Mouse (Mus musculus): ENCODE results near the gene Olfr1058. TPM values are rescaled to one million over a fixed set of nuclear protein-coding genes. Genes with fewer than 3 reads are reported as not detected.
"Not testable (repeated sequence)": the region's sequence is repeated elsewhere in the genome, so short reads cannot be mapped to it uniquely, and the experiment has no call there.

Gene Olfr1058
- polyA plus RNA-seq, 2 experiments, result not detected

- no peak for TF ChIP-seq POLR2A (IDR thresholded peaks at IDR 0.05; ENCODE audit: borderline replicate concordance, extremely low read depth, insufficient read depth, insufficient read length)
- DNase-seq (ENCODE audit: low spot score) (no peak), ATAC-seq (ENCODE audit: low FRiP score, low read depth) (no peak)
- no peak within 1 kb of the TSS for H3K4me2 ChIP-seq (replicated peaks; ENCODE audit: low read depth, low read length, severe bottlenecking)
- no peaks in the 10 kb centered on the region for H3K36me3 ChIP-seq (ENCODE audit: control insufficient read depth, insufficient read depth, low read length)
- H3K4me3 ChIP-seq (replicated peaks; ENCODE audit: low read length), result no peak within 1 kb of the TSS
- no peak within 1 kb of the TSS for H3K9ac ChIP-seq (ENCODE audit: low read depth, low read length, severe bottlenecking)
- no peaks in the 10 kb centered on the region for H3K9me3 ChIP-seq (ENCODE audit: control insufficient read depth, low read length)
- no peaks in the 10 kb centered on the region for H3K4me1 ChIP-seq (ENCODE audit: control insufficient read depth, insufficient read depth, low read length)
- H3K27me3 ChIP-seq (ENCODE audit: control insufficient read depth, insufficient read depth, low read length), result no peaks in the 10 kb centered on the region
- no peak within 1 kb of the TSS for H3K27ac ChIP-seq (replicated peaks; ENCODE audit: low read depth, low read length)
Measured at GRCm38 (mm10) chr2:86362369-86362768, 26.0 kb downstream of the Olfr1058 start, which contains the start of gene Olfr1056. TSS of gene Olfr1056 (minus strand) at chr2:86362469.

GRCm38 (mm10) chr2:86351751-86352150 is 36.6 kb downstream of the Olfr1058 start:
- not testable (repeated sequence) for H3K4me2 ChIP-seq (replicated peaks; ENCODE audit: low read depth, low read length, severe bottlenecking); H3K4me1 ChIP-seq (ENCODE audit: control insufficient read depth, insufficient read depth, low read length); DNase-seq (ENCODE audit: low spot score); H3K36me3 ChIP-seq (ENCODE audit: control insufficient read depth, insufficient read depth, low read length); ATAC-seq (ENCODE audit: low FRiP score, low read depth); H3K27ac ChIP-seq (replicated peaks; ENCODE audit: low read depth, low read length); H3K4me3 ChIP-seq (replicated peaks; ENCODE audit: low read length); H3K9ac ChIP-seq (ENCODE audit: low read depth, low read length, severe bottlenecking); H3K9me3 ChIP-seq (ENCODE audit: control insufficient read depth, low read length); H3K27me3 ChIP-seq (ENCODE audit: control insufficient read depth, insufficient read depth, low read length)
- 90% methylated on average over 1 of the region's 1 CpGs for WGBS

- WGBS, result 82% methylated on average over 5 of the region's 5 CpGs
- no peak within 1 kb of the TSS for H3K4me3 ChIP-seq (replicated peaks; ENCODE audit: low read length)
- H3K4me2 ChIP-seq (replicated peaks; ENCODE audit: low read depth, low read length, severe bottlenecking), result no peak within 1 kb of the TSS
Measured at GRCm38 (mm10) chr2:86350184-86350583, 38.2 kb downstream of the Olfr1058 start, which contains the start of gene Olfr1055. TSS of gene Olfr1055 (minus strand) at chr2:86350284.

GRCm38 (mm10) chr2:86335333-86335732 is 53.0 kb downstream of the Olfr1058 start, which contains the start of gene Olfr1054:
TSS of gene Olfr1054 (minus strand) at chr2:86335433.
- Histone ChIP-seq H3K36me3 (ENCODE audit: control insufficient read depth, insufficient read depth, low read length) (no peaks in the 10 kb centered on the region), H3K27ac (replicated peaks; ENCODE audit: low read depth, low read length) (no peak within 1 kb of the TSS), H3K27me3 (ENCODE audit: control insufficient read depth, insufficient read depth, low read length) (no peaks in the 10 kb centered on the region), H3K4me3 (replicated peaks; ENCODE audit: low read length) (no peak within 1 kb of the TSS), H3K4me1 (ENCODE audit: control insufficient read depth, insufficient read depth, low read length) (no peaks in the 10 kb centered on the region), H3K9ac (ENCODE audit: low read depth, low read length, severe bottlenecking) (no peak within 1 kb of the TSS), H3K9me3 (ENCODE audit: control insufficient read depth, low read length) (no peaks in the 10 kb centered on the region), H3K4me2 (replicated peaks; ENCODE audit: low read depth, low read length, severe bottlenecking) (no peak within 1 kb of the TSS)
- DNase-seq (ENCODE audit: low spot score), result no peak
- ATAC-seq (ENCODE audit: low FRiP score, low read depth), result no peak
- TF ChIP-seq POLR2A (IDR thresholded peaks at IDR 0.05; ENCODE audit: borderline replicate concordance, extremely low read depth, insufficient read depth, insufficient read length), result no peak
- 84% methylated on average over 3 of the region's 3 CpGs for WGBS

More at GRCm38 (mm10) chr2:86350184-86350583, 38.2 kb downstream of the Olfr1058 start, which contains the start of gene Olfr1055:
- Histone ChIP-seq H3K9ac (ENCODE audit: low read depth, low read length, severe bottlenecking) (no peak within 1 kb of the TSS), H3K27me3 (ENCODE audit: control insufficient read depth, insufficient read depth, low read length) (no peaks in the 10 kb centered on the region), H3K27ac (replicated peaks; ENCODE audit: low read depth, low read length) (no peak within 1 kb of the TSS), H3K9me3 (ENCODE audit: control insufficient read depth, low read length) (no peaks in the 10 kb centered on the region), H3K36me3 (ENCODE audit: control insufficient read depth, insufficient read depth, low read length) (no peaks in the 10 kb centered on the region), H3K4me1 (ENCODE audit: control insufficient read depth, insufficient read depth, low read length) (no peaks in the 10 kb centered on the region)
- ATAC-seq (ENCODE audit: low FRiP score, low read depth) (no peak), DNase-seq (ENCODE audit: low spot score) (no peak)
- no peak for TF ChIP-seq POLR2A (IDR thresholded peaks at IDR 0.05; ENCODE audit: borderline replicate concordance, extremely low read depth, insufficient read depth, insufficient read length)

Other genes with a start within 250 kb of the Olfr1058 start
- gene Olfr1040, start 241.8 kb downstream of the Olfr1058 start, polyA plus RNA-seq (2012; rRNA removed), result not detected in 2 replicates
- not detected in 2 replicates for gene Olfr1040, start 241.8 kb downstream of the Olfr1058 start, polyA plus RNA-seq (2014; fragmentation: Nextera tagmentation; extraction: Ambion mirVana)
- not detected in 2 replicates for gene Olfr1042, start 226.7 kb downstream of the Olfr1058 start, polyA plus RNA-seq (2012; rRNA removed)
- gene Olfr1042, start 226.7 kb downstream of the Olfr1058 start, polyA plus RNA-seq (2014; fragmentation: Nextera tagmentation; extraction: Ambion mirVana), result not detected in 2 replicates
- not detected in 2 replicates for gene Olfr1043, start 221.0 kb downstream of the Olfr1058 start, polyA plus RNA-seq (2012; rRNA removed)
- not detected in 2 replicates for gene Olfr1043, start 221.0 kb downstream of the Olfr1058 start, polyA plus RNA-seq (2014; fragmentation: Nextera tagmentation; extraction: Ambion mirVana)
- gene Olfr1044, start 210.7 kb downstream of the Olfr1058 start, polyA plus RNA-seq (2012; rRNA removed), result not detected in 2 replicates
- not detected in 2 replicates for gene Olfr1044, start 210.7 kb downstream of the Olfr1058 start, polyA plus RNA-seq (2014; fragmentation: Nextera tagmentation; extraction: Ambion mirVana)
- not detected in 2 replicates for gene Olfr52, start 202.9 kb downstream of the Olfr1058 start, polyA plus RNA-seq (2012; rRNA removed)
- gene Olfr52, start 202.9 kb downstream of the Olfr1058 start, polyA plus RNA-seq (2014; fragmentation: Nextera tagmentation; extraction: Ambion mirVana), result not detected in 2 replicates
- not detected in 2 replicates for gene Olfr1045, start 185.6 kb downstream of the Olfr1058 start, polyA plus RNA-seq (2012; rRNA removed)
- not detected in 2 replicates for gene Olfr1045, start 185.6 kb downstream of the Olfr1058 start, polyA plus RNA-seq (2014; fragmentation: Nextera tagmentation; extraction: Ambion mirVana)
- gene Olfr1046, start 169.2 kb downstream of the Olfr1058 start, polyA plus RNA-seq (2012; rRNA removed), result not detected in 2 replicates
- not detected in 2 replicates for gene Olfr1046, start 169.2 kb downstream of the Olfr1058 start, polyA plus RNA-seq (2014; fragmentation: Nextera tagmentation; extraction: Ambion mirVana)
- not detected in 2 replicates for gene Olfr1047, start 157.2 kb downstream of the Olfr1058 start, polyA plus RNA-seq (2012; rRNA removed)
- gene Olfr1047, start 157.2 kb downstream of the Olfr1058 start, polyA plus RNA-seq (2014; fragmentation: Nextera tagmentation; extraction: Ambion mirVana), result not detected in 2 replicates
- not detected in 2 replicates for gene Olfr1048, start 148.3 kb downstream of the Olfr1058 start, polyA plus RNA-seq (2012; rRNA removed)
- gene Olfr1048, start 148.3 kb downstream of the Olfr1058 start, polyA plus RNA-seq (2014; fragmentation: Nextera tagmentation; extraction: Ambion mirVana), result not detected in 2 replicates
- gene Olfr1049, start 130.2 kb downstream of the Olfr1058 start, polyA plus RNA-seq (2012; rRNA removed), result not detected in 2 replicates
- gene Olfr1049, start 130.2 kb downstream of the Olfr1058 start, polyA plus RNA-seq (2014; fragmentation: Nextera tagmentation; extraction: Ambion mirVana), result not detected in 2 replicates
- not detected in 2 replicates for gene Olfr1051, start 109.5 kb downstream of the Olfr1058 start, polyA plus RNA-seq (2012; rRNA removed)
- not detected in 2 replicates for gene Olfr1051, start 109.5 kb downstream of the Olfr1058 start, polyA plus RNA-seq (2014; fragmentation: Nextera tagmentation; extraction: Ambion mirVana)
- gene Olfr1052, start 96.1 kb downstream of the Olfr1058 start, polyA plus RNA-seq (2012; rRNA removed), result not detected in 2 replicates
- not detected in 2 replicates for gene Olfr1052, start 96.1 kb downstream of the Olfr1058 start, polyA plus RNA-seq (2014; fragmentation: Nextera tagmentation; extraction: Ambion mirVana)
- not detected in 2 replicates for gene Olfr1053, start 73.3 kb downstream of the Olfr1058 start, polyA plus RNA-seq (2012; rRNA removed)
- not detected in 2 replicates for gene Olfr1053, start 73.3 kb downstream of the Olfr1058 start, polyA plus RNA-seq (2014; fragmentation: Nextera tagmentation; extraction: Ambion mirVana)
- not detected in 2 replicates for gene Olfr1054, start 53.1 kb downstream of the Olfr1058 start, polyA plus RNA-seq (2012; rRNA removed)
- gene Olfr1054, start 53.1 kb downstream of the Olfr1058 start, polyA plus RNA-seq (2014; fragmentation: Nextera tagmentation; extraction: Ambion mirVana), result not detected in 2 replicates
- not detected in 2 replicates for gene Olfr1055, start 38.3 kb downstream of the Olfr1058 start, polyA plus RNA-seq (2012; rRNA removed)
- not detected in 2 replicates for gene Olfr1055, start 38.3 kb downstream of the Olfr1058 start, polyA plus RNA-seq (2014; fragmentation: Nextera tagmentation; extraction: Ambion mirVana)
- gene Olfr1056, start 26.1 kb downstream of the Olfr1058 start, polyA plus RNA-seq (2012; rRNA removed), result not detected in 2 replicates
- not detected in 2 replicates for gene Olfr1056, start 26.1 kb downstream of the Olfr1058 start, polyA plus RNA-seq (2014; fragmentation: Nextera tagmentation; extraction: Ambion mirVana)
- gene Olfr1057, start 10.2 kb downstream of the Olfr1058 start, polyA plus RNA-seq (2012; rRNA removed), result not detected in 2 replicates
- gene Olfr1057, start 10.2 kb downstream of the Olfr1058 start, polyA plus RNA-seq (2014; fragmentation: Nextera tagmentation; extraction: Ambion mirVana), result not detected in 2 replicates
- gene Olfr1061, start 25.5 kb upstream of the Olfr1058 start, polyA plus RNA-seq (2012; rRNA removed), result not detected in 2 replicates
- gene Olfr1061, start 25.5 kb upstream of the Olfr1058 start, polyA plus RNA-seq (2014; fragmentation: Nextera tagmentation; extraction: Ambion mirVana), result not detected in 2 replicates
- not detected in 2 replicates for gene Olfr1062, start 38.2 kb upstream of the Olfr1058 start, polyA plus RNA-seq (2012; rRNA removed)
- gene Olfr1062, start 38.2 kb upstream of the Olfr1058 start, polyA plus RNA-seq (2014; fragmentation: Nextera tagmentation; extraction: Ambion mirVana), result not detected in 2 replicates
- not detected in 2 replicates for gene Olfr1065, start 62.0 kb upstream of the Olfr1058 start, polyA plus RNA-seq (2012; rRNA removed)
- not detected in 2 replicates for gene Olfr1065, start 62.0 kb upstream of the Olfr1058 start, polyA plus RNA-seq (2014; fragmentation: Nextera tagmentation; extraction: Ambion mirVana)
- gene Olfr1066, start 67.7 kb upstream of the Olfr1058 start, polyA plus RNA-seq (2012; rRNA removed), result not detected in 2 replicates
- gene Olfr1066, start 67.7 kb upstream of the Olfr1058 start, polyA plus RNA-seq (2014; fragmentation: Nextera tagmentation; extraction: Ambion mirVana), result not detected in 2 replicates
- not detected in 2 replicates for gene Olfr228, start 98.8 kb upstream of the Olfr1058 start, polyA plus RNA-seq (2012; rRNA removed)
- gene Olfr228, start 98.8 kb upstream of the Olfr1058 start, polyA plus RNA-seq (2014; fragmentation: Nextera tagmentation; extraction: Ambion mirVana), result not detected in 2 replicates
- gene Olfr1076, start 119.9 kb upstream of the Olfr1058 start, polyA plus RNA-seq (2012; rRNA removed), result not detected in 2 replicates
- not detected in 2 replicates for gene Olfr1076, start 119.9 kb upstream of the Olfr1058 start, polyA plus RNA-seq (2014; fragmentation: Nextera tagmentation; extraction: Ambion mirVana)
- gene Olfr1079, start 153.9 kb upstream of the Olfr1058 start, polyA plus RNA-seq (2012; rRNA removed), result not detected in 2 replicates
- gene Olfr1079, start 153.9 kb upstream of the Olfr1058 start, polyA plus RNA-seq (2014; fragmentation: Nextera tagmentation; extraction: Ambion mirVana), result not detected in 2 replicates
- not detected in 2 replicates for gene Olfr1080, start 169.7 kb upstream of the Olfr1058 start, polyA plus RNA-seq (2012; rRNA removed)
- gene Olfr1080, start 169.7 kb upstream of the Olfr1058 start, polyA plus RNA-seq (2014; fragmentation: Nextera tagmentation; extraction: Ambion mirVana), result not detected in 2 replicates
- gene Olfr1082, start 210.4 kb upstream of the Olfr1058 start, polyA plus RNA-seq (2012; rRNA removed), result not detected in 2 replicates
- not detected in 2 replicates for gene Olfr1082, start 210.4 kb upstream of the Olfr1058 start, polyA plus RNA-seq (2014; fragmentation: Nextera tagmentation; extraction: Ambion mirVana)

Measured in limb, embryonic 14.5 days (tissue).